Mouse (Mus musculus) heart, embryonic 14.5 days (tissue): ENCODE data around the gene Nkiras1. TPM values are rescaled to one million over a fixed set of nuclear protein-coding genes. Genes with fewer than 3 reads are reported as not detected.
"Not testable (repeated sequence)": the region's sequence is repeated elsewhere in the genome, so short reads cannot be mapped to it uniquely, and the experiment has no call there.

ENCODE experiments used
- ATAC-seq: fragments of 200-750 bp; cut with Nextera tagmentation; 2 replicates; pipeline ENCODE4 v1.8.0; 2017; ENCODE audit warnings: low read depth, moderate TSS enrichment; ENCODE audit not compliant: insufficient number of reproducible peaks, insufficient read depth, low FRiP score
- H3K27ac ChIP-seq, 2 experiments: fragments of 200-500 bp in 1 of 2; fragments of 300-500 bp in 1 of 2; sonication (generic) in 1 of 2; replicated peaks in 1 of 2; 2 replicates each; pipeline ENCODE4 v1.5.1; 2012 to 2014; ENCODE audit warnings: low read depth in 2 of 2, low read length in 2 of 2, control low read depth in 1 of 2, mild to moderate bottlenecking in 1 of 2, mixed read lengths in 1 of 2; ENCODE audit not compliant: control insufficient read depth in 1 of 2, insufficient read depth in 1 of 2
- H3K27me3 ChIP-seq: fragments of 300-500 bp; sonication (generic); 2 replicates; pipeline ENCODE4 v1.6.1; 2014; ENCODE audit warnings: mild to moderate bottlenecking, low read length, control low read depth; ENCODE audit not compliant: control insufficient read depth, insufficient read depth
- H3K36me3 ChIP-seq: fragments of 300-500 bp; sonication (generic); 2 replicates; pipeline ENCODE4 v1.6.1; 2014; ENCODE audit warnings: mild to moderate bottlenecking, control low read depth, low read length, mixed read lengths; ENCODE audit not compliant: control insufficient read depth, insufficient read depth
- H3K4me1 ChIP-seq, 2 experiments: fragments of 200-500 bp in 1 of 2; fragments of 300-500 bp in 1 of 2; sonication (generic) in 1 of 2; 2 replicates each; pipeline ENCODE4 v1.6.1; 2012 to 2014; ENCODE audit warnings: low read length in 2 of 2, control low read depth in 1 of 2, mixed read lengths in 1 of 2; ENCODE audit not compliant: control insufficient read depth in 2 of 2, insufficient read depth in 2 of 2
- H3K4me2 ChIP-seq: fragments of 300-500 bp; sonication (generic); 2 replicates; pipeline ENCODE4 v1.6.1; 2014; ENCODE audit warnings: mild to moderate bottlenecking, low read length
- H3K4me3 ChIP-seq, 2 experiments: fragments of 200-500 bp in 1 of 2; fragments of 300-500 bp in 1 of 2; sonication (generic) in 1 of 2; 2 replicates each; pipeline ENCODE4 v1.5.1; 2012 to 2014; ENCODE audit warnings: low read length in 2 of 2, mild to moderate bottlenecking in 2 of 2, control low read depth in 1 of 2, low read depth in 1 of 2, moderate library complexity in 1 of 2; ENCODE audit not compliant: control insufficient read depth in 1 of 2, insufficient read depth in 1 of 2
- H3K9ac ChIP-seq: fragments of 300-500 bp; sonication (generic); 2 replicates; pipeline ENCODE4 v1.6.1; 2014; ENCODE audit warnings: mild to moderate bottlenecking, low read length
- H3K9me3 ChIP-seq: fragments of 300-500 bp; sonication (generic); 2 replicates; pipeline ENCODE4 v1.6.1; 2016; ENCODE audit warnings: low read length, control low read depth; ENCODE audit not compliant: control insufficient read depth
- WGBS: fragments of 180-500 bp; shearing (Covaris S2); extraction: QIAGEN DNeasy Blood & Tissue Kit; methylation state at CpG from one replicate; pipeline ENCODE4 v1.1.7; 2014; 5-methylcytosine and 5-hydroxymethylcytosine counted together
- polyA plus RNA-seq: library from polyadenylated mRNA; unstranded; fragments of >200 nt; fragmentation: Nextera tagmentation; extraction: Ambion mirVana; gene quantifications from 2 replicates; pipeline ENCODE4 v1.2.1, GENCODE M21; 2014

The Nkiras1 gene
- polyA plus RNA-seq, result 18.4 and 21.1 TPM in 2 replicates

DNA sequence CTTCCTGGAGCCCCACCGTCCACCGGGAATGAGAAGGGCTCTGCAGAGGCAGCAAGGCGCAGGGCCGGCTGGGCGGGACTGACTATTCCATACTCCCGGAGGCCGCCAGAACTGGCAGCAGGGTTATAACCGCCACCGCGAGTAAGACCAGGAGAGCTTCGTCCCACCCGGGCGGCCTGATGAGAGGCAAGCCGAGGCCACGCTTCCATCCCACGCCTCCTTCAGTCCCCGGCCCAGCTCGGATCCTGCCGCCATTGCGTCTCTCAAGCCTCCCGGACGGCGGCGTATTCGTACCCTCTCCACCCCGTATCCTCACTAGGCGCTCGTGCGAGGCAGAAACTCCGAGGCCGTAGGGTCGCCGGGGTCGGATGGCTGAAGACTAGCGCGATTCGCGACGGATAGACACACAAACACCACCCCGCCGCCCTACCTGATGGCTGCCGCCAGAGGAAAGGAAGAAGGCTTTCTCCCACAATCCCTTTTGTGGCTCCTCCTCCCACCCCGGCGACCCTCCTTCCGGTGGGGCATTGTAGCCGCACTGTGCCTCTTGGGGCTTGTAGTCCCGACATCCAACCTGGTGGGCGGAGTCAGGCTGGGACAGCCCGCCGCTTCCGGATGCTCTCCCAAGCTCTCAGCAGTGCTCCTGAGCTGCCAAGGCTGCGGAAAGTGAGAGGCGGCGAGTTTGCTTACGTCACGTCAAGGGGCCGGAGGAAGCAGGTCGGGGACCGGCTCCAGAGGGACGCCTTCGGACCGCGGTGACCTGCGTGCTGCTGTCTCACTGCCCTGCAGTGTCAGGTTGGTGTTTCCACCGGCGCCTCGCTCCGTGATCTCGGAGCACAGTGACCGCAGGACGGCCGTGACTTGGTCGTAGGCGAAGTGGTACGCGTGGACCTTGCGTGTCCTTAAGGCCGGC lies at the start of gene Nkiras1, which contains the start of gene Rpl15:
Gene Nkiras1 (plus strand): TSS at position 608 of the 913 bp plus-strand sequence.
Gene Rpl15 (minus strand): TSS at position 863 of the 913 bp plus-strand sequence.
- Histone ChIP-seq H3K36me3 (peaks cover 32% of the 10 kb centered on the region), H3K4me2 (peak within 1 kb of the TSS; percentile 83), H3K9ac (peak within 1 kb of the TSS; percentile 98), H3K4me1 (peaks cover 0 to 12% of the 10 kb centered on the region in 2 experiments; a peak in 2 of 4 replicates), H3K27ac (peak within 1 kb of the TSS; percentile 74 to 86), H3K27me3 (no peaks in the 10 kb centered on the region), H3K9me3 (no peaks in the 10 kb centered on the region), H3K4me3 (peak within 1 kb of the TSS; percentile 74 to 91)
- WGBS, result under 1% methylated on average over 77 of the region's 78 CpGs
- peak; percentile 100 for ATAC-seq

- peaks cover 0 to 5% of the 10 kb centered on the region in 2 experiments; a peak in 1 of 4 replicates for H3K4me1 ChIP-seq
- no peaks in the 10 kb centered on the region for H3K27me3 ChIP-seq
- no peaks in the 10 kb centered on the region for H3K9me3 ChIP-seq
- no peak overlapping the region for H3K4me2 ChIP-seq
- WGBS, result 71% methylated on average over 6 of the region's 6 CpGs
- no peaks in the 10 kb centered on the region for H3K36me3 ChIP-seq
- no peak for ATAC-seq
- H3K27ac ChIP-seq, result no peak overlapping the region
- no peak overlapping the region for H3K9ac ChIP-seq
- no peak overlapping the region for H3K4me3 ChIP-seq
These were observed 49.0 kb upstream of the Nkiras1 start for GRCm38 (mm10) chr14:18221977-18222376.

GRCm38 (mm10) chr14:18225431-18225830 lies 45.5 kb upstream of the Nkiras1 start:
- H3K27me3 ChIP-seq, ATAC-seq, H3K4me1 ChIP-seq, H3K9me3 ChIP-seq, H3K4me3 ChIP-seq, H3K27ac ChIP-seq, H3K9ac ChIP-seq, H3K4me2 ChIP-seq, H3K36me3 ChIP-seq: not testable (repeated sequence)
- 92% methylated on average over 11 of the region's 11 CpGs for WGBS

DNA sequence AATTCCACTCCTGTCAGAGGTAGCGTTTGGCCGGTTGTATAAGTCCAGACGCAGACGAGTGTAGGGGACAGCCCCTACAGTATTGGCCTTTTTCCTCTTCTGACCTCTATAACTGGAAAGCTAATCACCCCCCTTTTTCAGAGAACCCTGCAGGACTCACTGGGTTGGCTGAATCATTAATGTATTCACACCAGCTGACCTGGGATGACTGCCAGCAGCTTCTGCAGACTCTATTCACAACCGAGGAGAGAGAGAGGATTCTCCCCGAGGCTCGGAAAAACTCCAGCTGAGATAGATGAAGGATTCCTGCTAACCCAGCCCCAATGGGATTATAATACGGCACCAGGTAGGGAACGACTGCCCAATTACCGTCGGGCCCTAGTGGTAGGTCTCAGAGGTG lies 44.8 kb upstream of the Nkiras1 start:
- not testable (repeated sequence) for H3K9me3 ChIP-seq, ATAC-seq, H3K27ac ChIP-seq, H3K4me1 ChIP-seq, H3K4me2 ChIP-seq, H3K36me3 ChIP-seq, H3K9ac ChIP-seq, H3K4me3 ChIP-seq, H3K27me3 ChIP-seq
- 61% methylated on average over 11 of the region's 11 CpGs for WGBS

GRCm38 (mm10) chr14:18229751-18230150 lies 41.2 kb upstream of the Nkiras1 start:
- not testable (repeated sequence) for ATAC-seq, H3K27me3 ChIP-seq, H3K36me3 ChIP-seq, H3K9me3 ChIP-seq, H3K4me3 ChIP-seq, H3K4me2 ChIP-seq, H3K9ac ChIP-seq, H3K27ac ChIP-seq
- H3K4me1 ChIP-seq, result peaks cover 2 to 17% of the 10 kb centered on the region in 2 experiments
- WGBS, result 90% methylated on average over 10 of the region's 10 CpGs

GRCm38 (mm10) chr14:18231866-18232265 lies 39.1 kb upstream of the Nkiras1 start:
- H3K9ac ChIP-seq, H3K27me3 ChIP-seq, H3K4me2 ChIP-seq, H3K27ac ChIP-seq, H3K36me3 ChIP-seq, H3K4me3 ChIP-seq, H3K9me3 ChIP-seq, ATAC-seq: not testable (repeated sequence)
- WGBS, result 92% methylated on average over 8 of the region's 8 CpGs
- peaks cover 2 to 19% of the 10 kb centered on the region in 2 experiments; a peak in 3 of 4 replicates for H3K4me1 ChIP-seq

DNA sequence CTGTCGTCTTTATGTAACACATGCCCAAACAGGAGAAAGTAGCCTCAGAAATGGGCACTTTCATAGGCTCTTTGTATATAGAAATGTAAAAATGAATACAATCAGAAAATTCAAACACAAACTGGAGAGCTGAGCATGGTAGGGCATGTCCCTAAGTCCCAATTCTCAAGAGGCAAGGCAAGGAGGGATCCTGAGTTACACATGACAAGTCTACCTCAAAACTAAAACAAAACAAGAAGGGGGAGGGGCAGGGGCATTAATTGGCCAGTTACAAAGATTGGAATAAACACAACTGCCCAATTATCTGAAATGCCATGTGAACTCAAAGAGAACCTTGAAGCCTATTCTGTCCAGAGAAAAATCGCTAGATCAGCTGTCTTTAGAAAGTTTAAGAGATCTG lies 37.9 kb upstream of the Nkiras1 start:
- peaks cover 2 to 19% of the 10 kb centered on the region in 2 experiments; a peak in 3 of 4 replicates for H3K4me1 ChIP-seq
- peak overlapping the region in 1 of 2 experiments; percentile 95; a peak in 1 of 4 replicates for H3K27ac ChIP-seq
- H3K9ac ChIP-seq, result no peak overlapping the region
- no peaks in the 10 kb centered on the region for H3K27me3 ChIP-seq
- no peak overlapping the region for H3K4me3 ChIP-seq
- 75% methylated on average over 2 of the region's 2 CpGs for WGBS
- H3K4me2 ChIP-seq, result no peak overlapping the region; the same call in 1 of the 2 replicates
- H3K36me3 ChIP-seq, result no peaks in the 10 kb centered on the region
- H3K9me3 ChIP-seq, result no peaks in the 10 kb centered on the region
- ATAC-seq, result no peak
